Mouse (Mus musculus): ENCODE data around the gene Tmbim1.

DNA sequence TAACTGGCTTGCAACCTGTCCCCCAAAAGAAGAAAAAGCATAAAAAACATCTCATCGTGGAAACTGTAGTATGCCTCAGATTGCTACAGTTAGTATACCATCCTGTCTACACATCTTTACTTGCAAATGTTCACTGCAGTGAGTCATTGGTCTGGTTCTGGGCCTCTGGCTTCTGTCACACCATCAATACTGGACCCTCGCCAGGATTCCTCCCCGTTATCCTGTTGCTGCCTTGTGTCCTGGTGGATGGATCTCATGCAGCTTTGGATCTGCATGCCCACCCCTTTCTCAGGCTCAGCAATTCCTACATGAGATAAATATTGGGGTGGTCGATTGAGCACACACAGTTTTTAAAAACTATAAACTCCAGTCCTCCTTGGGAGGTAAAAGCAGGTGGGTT lies 33.8 kb downstream of the Tmbim1 start:
- TF ChIP-seq EP300 (IDR thresholded peaks at IDR 0.05) = no peak
- TF ChIP-seq CTCF (IDR thresholded peaks at IDR 0.05) = no peak
